Mouse (Mus musculus): Measurements from ENCODE around the gene Slc37a4.
"Not testable (repeated sequence)": the region's sequence is repeated elsewhere in the genome, so short reads cannot be mapped to it uniquely, and the experiment has no call there.

Slc37a4 gene

GRCm38 (mm10) chr9:44396684-44397411 lies at the start of gene Slc37a4:
Gene Slc37a4, plus strand, starts transcription at chr9:44396852.
- peak; percentile 88 for DNase-seq (ENCODE audit: low spot score)

- no peak for DNase-seq (ENCODE audit: low spot score)
Observed at GRCm38 (mm10) chr9:44347166-44347565, 49.5 kb upstream of the Slc37a4 start.

GRCm38 (mm10) chr9:44347621-44348020 lies 49.0 kb upstream of the Slc37a4 start:
- no peak for DNase-seq (ENCODE audit: low spot score)

DNA sequence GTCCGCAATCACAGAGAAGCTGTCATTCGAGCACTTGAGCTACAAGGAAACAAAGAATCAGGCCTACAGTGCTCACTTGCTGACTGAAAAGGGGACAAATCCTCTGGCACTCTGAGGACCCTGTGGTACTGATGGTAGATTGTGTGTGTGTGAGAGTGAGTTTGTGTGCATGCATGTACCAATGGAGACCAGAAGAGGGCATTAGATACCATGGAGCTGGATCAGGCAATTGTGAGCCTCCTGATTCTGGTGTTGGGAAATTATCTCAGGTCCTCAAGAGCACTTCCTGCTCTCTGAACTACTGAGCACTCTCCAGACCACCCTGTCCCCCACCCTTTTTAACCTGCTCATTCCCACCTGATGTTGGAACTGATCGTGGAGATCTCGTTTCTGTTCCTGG lies 48.1 kb upstream of the Slc37a4 start:
- no peak for DNase-seq (ENCODE audit: low spot score)

GRCm38 (mm10) chr9:44351396-44351795 lies 45.3 kb upstream of the Slc37a4 start:
- no peak for DNase-seq (ENCODE audit: low spot score)

- no peak for DNase-seq (ENCODE audit: low spot score)
Observed at GRCm38 (mm10) chr9:44352337-44352736, 44.3 kb upstream of the Slc37a4 start.

DNA sequence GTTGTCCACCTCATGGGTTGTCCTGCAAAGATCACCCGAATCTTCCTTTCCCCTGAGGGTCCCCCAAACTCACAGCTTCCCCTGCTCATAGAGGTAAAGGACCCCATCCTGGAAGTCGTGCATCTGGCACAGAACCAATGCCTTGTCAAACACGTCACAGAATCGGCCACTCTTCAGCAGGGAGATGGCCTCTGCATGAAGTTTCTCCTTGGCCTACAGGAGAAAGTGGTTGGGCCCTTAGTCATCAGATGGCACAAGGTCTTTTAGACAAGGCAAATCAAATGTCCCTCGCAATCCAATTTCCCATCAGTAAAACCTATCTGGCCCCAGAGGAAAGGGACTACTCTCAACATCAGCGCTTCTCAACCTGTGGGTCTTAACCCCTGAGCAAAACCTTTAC lies 43.5 kb upstream of the Slc37a4 start:
- DNase-seq (ENCODE audit: low spot score) = no peak

DNA sequence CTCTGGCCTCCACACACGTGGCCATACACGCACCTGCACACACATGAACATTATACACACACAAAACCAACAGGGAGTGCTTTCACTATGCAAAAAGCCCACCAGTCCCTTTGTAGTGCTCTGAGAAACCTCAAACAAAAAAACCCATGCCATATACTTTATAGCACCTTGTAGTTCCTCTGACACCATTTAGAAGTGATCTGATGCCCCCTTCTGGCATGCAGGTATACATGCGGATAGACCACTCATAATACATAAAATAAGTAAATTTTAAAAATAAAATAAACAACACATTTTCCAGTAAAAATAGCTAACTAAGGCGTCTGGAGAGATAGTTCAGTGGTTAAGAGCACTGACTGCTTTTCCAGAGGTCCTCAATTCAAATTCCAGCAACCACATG lies 39.4 kb upstream of the Slc37a4 start:
- no peak for DNase-seq (ENCODE audit: low spot score)

DNA sequence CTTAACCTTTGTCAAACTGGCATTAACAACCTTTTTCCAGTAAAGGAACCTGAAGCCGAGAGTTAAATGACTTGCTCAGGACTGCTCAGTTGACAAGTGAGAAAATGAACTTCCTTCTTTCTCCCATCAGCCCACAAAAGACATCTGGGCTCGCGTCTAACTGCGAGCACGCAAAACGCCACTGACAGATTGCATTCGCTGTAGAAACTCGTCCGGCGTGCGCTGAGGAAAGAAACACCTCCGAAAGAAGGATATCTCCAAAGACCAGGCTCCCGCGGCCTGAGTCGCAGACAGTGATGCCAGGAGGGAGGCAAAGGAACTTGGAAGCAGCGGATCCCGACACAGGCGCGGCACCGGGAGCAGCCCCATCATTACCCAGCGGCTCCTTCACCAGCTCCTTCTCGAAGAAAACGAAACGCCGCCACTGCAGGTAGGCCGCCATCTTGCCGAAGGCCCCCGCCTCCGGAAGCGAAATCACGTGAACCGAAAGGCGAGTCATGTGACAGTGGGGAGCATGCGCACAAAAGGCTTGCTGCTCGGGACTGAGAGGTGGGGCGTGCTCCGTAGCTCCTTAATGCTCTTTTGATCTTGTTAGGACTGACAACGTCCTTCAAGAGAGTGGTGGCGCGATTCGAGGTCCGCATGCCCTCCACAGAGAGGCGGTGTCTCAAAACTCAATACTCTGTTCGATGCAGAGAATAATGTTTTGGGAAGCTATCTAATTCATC lies 35.3 kb upstream of the Slc37a4 start, which contains the start of gene Vps11:
Gene Vps11, minus strand, starts transcription at position 481 of the 728 bp plus-strand sequence.
- DNase-seq (ENCODE audit: low spot score) = peak; percentile 81

GRCm38 (mm10) chr9:44361931-44362330 lies 34.7 kb upstream of the Slc37a4 start:
- not testable (repeated sequence) for DNase-seq (ENCODE audit: low spot score)

DNA sequence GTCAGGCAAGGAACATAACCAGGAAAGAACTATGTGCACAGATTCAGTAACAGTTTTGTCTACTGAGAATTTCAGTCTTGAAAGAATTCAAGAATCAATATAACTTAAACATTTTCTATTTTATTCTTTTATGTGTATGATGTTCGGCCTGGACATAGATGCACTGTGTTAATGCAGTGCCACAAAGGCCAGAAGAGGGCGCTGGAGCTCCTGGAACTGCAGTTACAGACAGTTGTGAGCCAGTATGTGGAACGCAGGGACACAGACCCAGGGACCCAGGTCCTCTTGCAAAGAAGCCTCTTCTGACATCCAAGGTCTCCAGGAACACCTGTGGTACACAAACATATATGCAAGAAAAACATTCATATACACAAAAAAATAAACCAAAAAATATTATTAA lies 32.2 kb upstream of the Slc37a4 start:
- DNase-seq (ENCODE audit: low spot score) = no peak

DNA sequence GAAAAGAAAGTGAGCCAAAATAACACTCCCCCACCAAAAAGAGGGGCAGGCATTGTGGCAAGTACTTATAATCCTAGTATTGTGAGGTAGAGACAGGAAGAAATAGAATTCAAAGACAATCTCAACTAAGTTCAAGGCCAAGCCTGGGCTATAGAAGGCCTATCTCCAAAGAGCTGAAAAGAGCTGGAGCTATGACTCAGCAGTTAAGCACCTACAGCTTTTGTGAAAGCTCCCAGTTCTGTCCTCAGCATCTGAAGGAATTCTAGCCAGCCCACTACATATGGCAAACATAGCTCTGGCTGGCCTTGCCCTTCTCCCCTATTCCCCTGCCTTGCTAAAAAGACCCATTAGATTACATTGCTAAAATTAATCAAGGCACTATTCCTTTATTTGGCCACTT lies 23.3 kb upstream of the Slc37a4 start:
- no peak for DNase-seq (ENCODE audit: low spot score)

DNA sequence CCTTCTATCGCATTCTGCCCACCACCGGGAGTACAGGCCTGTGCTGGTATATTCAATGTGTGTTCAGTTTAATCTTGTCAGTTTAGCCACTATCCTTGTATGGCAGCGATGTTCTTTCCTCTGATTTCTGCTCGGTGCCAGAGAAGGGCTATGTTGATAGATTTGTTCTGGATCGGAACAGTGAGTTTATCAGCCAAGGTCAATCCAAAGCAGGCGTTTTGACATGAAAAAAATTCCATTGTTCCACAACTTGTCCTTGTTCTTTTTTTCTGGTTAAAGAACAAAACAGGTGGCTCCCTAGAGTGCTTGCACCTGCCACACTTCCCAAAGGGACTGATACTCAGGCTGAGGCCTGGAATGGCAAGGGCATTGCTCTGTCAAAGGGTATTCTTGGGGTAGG lies 20.5 kb upstream of the Slc37a4 start:
- no peak for DNase-seq (ENCODE audit: low spot score)

- DNase-seq (ENCODE audit: low spot score) = not testable (repeated sequence)
Observed at GRCm38 (mm10) chr9:44377335-44377734, 19.3 kb upstream of the Slc37a4 start.

DNA sequence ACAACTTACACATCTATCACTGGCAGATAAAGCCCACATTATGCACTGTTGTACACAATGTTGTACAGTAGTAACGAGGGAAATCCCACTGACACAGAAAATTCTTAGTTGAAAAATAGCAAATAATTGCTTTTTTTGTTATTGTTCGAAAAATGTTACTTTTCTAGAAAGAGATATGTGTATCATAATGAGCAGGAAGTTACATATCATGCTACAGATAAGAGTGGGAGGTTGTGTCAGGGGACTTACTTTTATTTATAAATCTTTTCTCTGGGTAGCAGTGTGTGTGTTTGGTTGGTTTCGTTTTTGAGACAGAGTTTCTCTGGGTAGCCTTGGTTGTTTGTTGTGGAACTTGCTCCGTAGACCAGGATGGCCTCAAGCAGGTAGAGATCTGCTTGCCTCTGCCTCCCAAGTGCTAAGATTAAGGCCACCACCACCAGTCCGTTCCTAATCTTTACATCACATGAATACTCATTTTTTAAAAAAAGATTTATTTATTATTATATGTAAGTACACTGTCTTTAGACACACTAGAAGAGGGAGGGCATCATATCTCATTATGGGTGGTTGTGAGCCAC lies 18.4 kb upstream of the Slc37a4 start:
- no peak for DNase-seq (ENCODE audit: low spot score)

GRCm38 (mm10) chr9:44379054-44379834 lies 17.4 kb upstream of the Slc37a4 start, which contains the start of gene Hyou1:
Gene Hyou1, plus strand, starts transcription at chr9:44379490.
- DNase-seq (ENCODE audit: low spot score) = peak; percentile 97

DNA sequence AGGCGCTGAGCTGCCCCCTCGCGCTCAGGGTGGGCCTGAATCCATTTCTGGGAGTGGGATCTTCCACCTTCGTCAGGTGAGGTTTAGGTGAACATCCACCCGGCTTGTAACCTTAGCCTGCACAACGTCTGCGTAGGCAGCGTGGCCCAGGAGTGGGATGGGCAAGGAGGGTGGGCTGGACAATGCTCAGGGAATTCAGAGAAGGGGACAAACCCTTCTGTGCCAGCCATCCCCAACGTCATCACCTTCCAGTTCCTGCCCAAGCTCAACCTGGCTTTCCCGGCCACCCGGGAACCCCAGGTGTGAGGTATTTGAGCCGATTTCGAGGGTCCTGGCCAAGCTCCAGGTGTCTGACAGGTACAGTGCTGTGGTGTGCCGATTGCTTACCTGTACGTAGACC lies 16.8 kb upstream of the Slc37a4 start:
- DNase-seq (ENCODE audit: low spot score) = no peak

GRCm38 (mm10) chr9:44384596-44384995 lies 12.1 kb upstream of the Slc37a4 start:
- no peak for DNase-seq (ENCODE audit: low spot score)

DNA sequence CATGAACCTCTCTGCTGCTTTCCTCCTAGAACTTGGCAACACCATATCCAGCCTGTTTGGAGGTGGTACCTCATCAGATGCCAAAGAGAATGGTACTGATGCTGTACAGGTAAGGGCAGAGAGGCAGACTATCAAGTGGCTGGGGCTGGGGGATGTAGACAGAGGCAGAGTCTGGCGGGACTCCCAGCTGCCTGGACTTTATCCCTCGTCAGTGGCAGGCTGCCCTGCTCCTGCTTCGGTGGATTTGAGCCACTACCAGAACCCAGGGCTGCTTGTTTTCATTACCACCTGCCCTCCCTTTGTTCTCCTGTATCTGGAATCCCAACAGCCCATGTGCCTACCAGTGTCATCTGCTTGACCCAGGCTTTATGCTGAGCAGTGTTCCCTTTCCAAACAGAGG lies 9.4 kb upstream of the Slc37a4 start:
- no peak for DNase-seq (ENCODE audit: low spot score)

DNA sequence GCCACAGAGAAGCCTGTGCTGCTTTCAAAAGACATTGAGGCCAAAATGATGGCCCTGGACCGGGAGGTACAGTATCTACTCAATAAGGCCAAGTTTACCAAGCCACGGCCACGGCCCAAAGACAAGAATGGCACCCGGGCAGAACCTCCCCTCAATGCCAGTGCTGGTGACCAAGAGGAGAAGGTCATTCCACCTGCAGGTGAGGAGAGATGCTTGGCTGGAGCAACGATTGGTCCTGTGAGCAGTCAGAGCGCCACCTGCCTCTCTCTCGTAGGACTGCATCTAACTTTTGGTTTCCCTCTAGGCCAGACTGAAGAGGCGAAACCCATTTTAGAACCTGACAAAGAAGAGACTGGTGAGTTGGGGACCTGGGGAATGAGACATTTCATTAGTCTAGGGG lies 7.4 kb upstream of the Slc37a4 start:
- no peak for DNase-seq (ENCODE audit: low spot score)

DNA sequence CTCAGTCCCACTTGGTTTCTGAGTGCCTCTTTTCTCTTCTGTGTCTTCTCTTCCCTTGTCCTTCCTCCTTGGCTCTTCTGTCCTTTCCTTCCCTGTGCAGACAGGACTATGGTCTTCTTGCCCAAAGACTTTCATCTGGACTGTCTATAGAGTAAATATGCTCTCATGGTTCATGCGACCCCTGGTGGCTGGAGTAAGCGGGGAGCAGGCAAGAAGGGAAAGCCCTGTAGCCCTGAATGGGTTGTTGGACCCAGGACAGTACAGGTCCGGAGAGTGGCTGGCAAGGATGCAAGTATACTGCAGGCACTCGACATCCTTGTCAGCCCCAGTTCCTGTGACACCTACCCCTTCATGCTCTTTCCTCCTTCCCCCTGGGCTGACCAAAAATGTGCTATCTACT lies 5.2 kb upstream of the Slc37a4 start:
- DNase-seq (ENCODE audit: low spot score) = no peak

DNA sequence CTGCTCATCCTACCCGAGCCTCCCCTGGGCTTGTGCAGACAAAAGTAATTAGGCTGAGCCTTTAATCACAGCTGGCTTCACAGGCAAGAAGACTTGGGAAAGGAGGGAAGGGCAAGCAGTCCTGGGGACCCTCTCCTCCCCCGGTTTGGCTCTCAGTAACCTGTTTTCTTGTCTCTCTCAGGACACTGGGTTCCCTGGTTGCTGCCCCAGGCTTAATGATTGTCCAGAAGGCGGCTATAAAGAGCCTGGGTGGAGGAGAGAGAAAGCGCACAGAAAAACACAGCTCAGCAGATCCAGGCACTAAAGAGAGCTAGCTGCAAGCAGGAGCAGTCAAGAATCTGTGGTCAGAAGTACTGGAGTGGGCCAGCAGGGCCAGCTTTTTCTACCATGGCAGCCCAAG lies 1.4 kb downstream of the Slc37a4 start:
- no peak for DNase-seq (ENCODE audit: low spot score)

Measured in layer of hippocampus, adult 9-10 months (tissue).